Mouse (Mus musculus) testis, adult 2 months (tissue): ENCODE data around the gene Ccpg1os. TPM values are rescaled to one million over a fixed set of nuclear protein-coding genes. Genes with fewer than 3 reads are reported as not detected.

Source experiments
- H3K27ac ChIP-seq: fragments of 200-500 bp; 2 replicates; pipeline ENCODE4 v1.5.1; 2012; ENCODE audit warnings: low read depth, low read length; ENCODE audit not compliant: control insufficient read depth, insufficient read depth
- H3K27me3 ChIP-seq: fragments of 200-500 bp; 2 replicates; pipeline ENCODE4 v1.6.1; 2012; ENCODE audit warnings: mild to moderate bottlenecking, low read length, moderate library complexity; ENCODE audit not compliant: control insufficient read depth, insufficient read depth
- H3K36me3 ChIP-seq: fragments of 200-500 bp; 2 replicates; pipeline ENCODE4 v1.6.1; 2012; ENCODE audit warnings: mild to moderate bottlenecking, low read length; ENCODE audit not compliant: control insufficient read depth, insufficient read depth
- H3K4me1 ChIP-seq: fragments of 200-500 bp; 2 replicates; pipeline ENCODE4 v1.6.1; 2012; ENCODE audit warnings: low read length; ENCODE audit not compliant: control insufficient read depth, insufficient read depth
- H3K4me3 ChIP-seq: fragments of 200-500 bp; 2 replicates; pipeline ENCODE4 v1.5.1; 2012; ENCODE audit warnings: low read depth, mild to moderate bottlenecking, low read length, moderate library complexity, mixed read lengths; ENCODE audit not compliant: control insufficient read depth
- CTCF ChIP-seq: fragments of 200-500 bp; IDR thresholded peaks from 2 replicates; pipeline ENCODE4 v1.5.1; 2012; ENCODE audit warnings: low read depth, mild to moderate bottlenecking, inconsistent platforms, low read length, moderate library complexity; ENCODE audit not compliant: control insufficient read depth, insufficient read depth, insufficient replicate concordance
- POLR2A ChIP-seq: fragments of 200-500 bp; IDR thresholded peaks from 2 replicates; pipeline ENCODE4 v1.6.1; 2012; ENCODE audit warnings: low read depth, mild to moderate bottlenecking, inconsistent platforms, low read length, moderate library complexity; ENCODE audit not compliant: control insufficient read depth
- polyA plus RNA-seq: library from polyadenylated mRNA; depleted of rRNA; stranded (reverse); fragments of >200 nt; gene quantifications from 2 replicates; pipeline ENCODE4 v1.2.3, GENCODE M21; 2012; rRNA removed

Gene Ccpg1os
- polyA plus RNA-seq: 250 and 293 TPM in 2 replicates

GRCm38 (mm10) chr9:72985250-72986220, at the start of gene Ccpg1os, which contains the start of gene Ccpg1:
Gene Ccpg1os, minus strand, starts transcription at chr9:72985382.
Gene Ccpg1, plus strand, starts transcription at chr9:72985429.
- TF ChIP-seq CTCF (0 out of 2 replicates have a peak, but pooled peaks have one; percentile 9), POLR2A (peak; percentile 71; the same call in 1 of the 2 replicates)
- Histone ChIP-seq H3K36me3 (no peaks in the 10 kb centered on the region), H3K4me3 (peak within 1 kb of the TSS; percentile 93), H3K27ac (peak within 1 kb of the TSS; percentile 78), H3K4me1 (no peaks in the 10 kb centered on the region), H3K27me3 (no peaks in the 10 kb centered on the region)

GRCm38 (mm10) chr9:73033406-73033805, 48.2 kb upstream of the Ccpg1os start:
- peaks cover 1% of the 10 kb centered on the region; the same call in 1 of the 2 replicates for H3K36me3 ChIP-seq

DNA sequence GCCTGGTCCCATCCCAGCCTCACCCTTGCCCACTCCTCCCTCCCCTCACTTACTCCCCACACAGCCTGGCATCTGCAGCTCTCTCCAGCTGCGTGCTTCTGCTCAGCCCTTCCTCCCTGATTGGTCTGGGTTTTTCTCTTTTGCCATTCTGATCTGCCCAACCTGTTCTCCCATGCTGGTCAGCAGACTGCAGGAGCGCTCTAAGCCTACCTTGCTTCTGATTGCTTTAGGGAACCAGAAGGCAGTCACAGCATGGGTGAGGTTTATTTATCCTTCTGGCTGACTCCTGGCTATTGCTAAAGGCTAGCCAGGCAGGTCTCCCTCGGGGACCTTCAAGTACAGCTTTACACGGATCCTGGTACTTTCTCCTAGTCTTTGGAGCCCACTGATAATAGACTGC, 46.2 kb upstream of the Ccpg1os start:
- no peak overlapping the region for H3K27ac ChIP-seq
- H3K27me3 ChIP-seq: no peaks in the 10 kb centered on the region
- peaks cover 1% of the 10 kb centered on the region; the same call in 1 of the 2 replicates for H3K36me3 ChIP-seq
- H3K4me3 ChIP-seq: no peak overlapping the region
- H3K4me1 ChIP-seq: no peaks in the 10 kb centered on the region
- TF ChIP-seq POLR2A (no peak), CTCF (no peak)

More at GRCm38 (mm10) chr9:73033406-73033805, 48.2 kb upstream of the Ccpg1os start:
- no peak for TF ChIP-seq CTCF
- TF ChIP-seq POLR2A: no peak
- no peaks in the 10 kb centered on the region for H3K27me3 ChIP-seq
- H3K4me1 ChIP-seq: no peaks in the 10 kb centered on the region
- H3K4me3 ChIP-seq: no peak overlapping the region
- H3K27ac ChIP-seq: no peak overlapping the region

- TF ChIP-seq CTCF (no peak), POLR2A (no peak)
- Histone ChIP-seq H3K4me1 (peaks cover 3% of the 10 kb centered on the region), H3K27ac (no peak overlapping the region), H3K27me3 (no peaks in the 10 kb centered on the region), H3K4me3 (no peak overlapping the region), H3K36me3 (peaks cover 1% of the 10 kb centered on the region; the same call in 1 of the 2 replicates)
Observed at GRCm38 (mm10) chr9:73030443-73030842, 45.3 kb upstream of the Ccpg1os start.

- Histone ChIP-seq H3K27me3 (no peaks in the 10 kb centered on the region), H3K36me3 (no peaks in the 10 kb centered on the region), H3K27ac (peak overlapping the region; percentile 32), H3K4me3 (no peak overlapping the region), H3K4me1 (peaks cover 3% of the 10 kb centered on the region)
- TF ChIP-seq CTCF: no peak
Observed at GRCm38 (mm10) chr9:73025818-73026636, 40.8 kb upstream of the Ccpg1os start.

DNA sequence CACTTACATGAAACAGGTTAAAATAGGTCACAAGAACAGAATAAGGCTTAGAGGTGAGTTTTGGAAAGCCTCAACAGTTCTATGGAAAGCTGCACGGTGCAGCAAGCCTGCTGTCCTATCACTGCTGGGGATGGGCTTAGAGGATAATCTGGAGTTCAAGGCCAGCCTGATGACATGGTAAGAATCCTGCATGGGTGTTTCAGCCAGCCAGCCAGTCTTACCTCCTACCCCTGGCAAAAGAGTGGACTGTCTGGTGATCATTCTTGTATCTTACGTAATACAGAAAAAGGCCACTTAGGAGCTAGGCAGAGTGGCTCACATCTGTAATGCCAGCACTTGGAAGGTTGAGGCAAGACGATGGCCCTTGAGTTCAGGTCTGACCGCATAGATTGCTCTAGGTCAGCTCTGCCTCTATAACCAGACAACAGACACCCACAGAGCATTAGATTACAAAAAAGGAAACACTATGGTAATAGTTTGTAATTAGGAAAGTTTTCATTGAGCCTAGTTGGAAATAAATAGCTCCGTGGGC, 35.5 kb upstream of the Ccpg1os start:
- no peaks in the 10 kb centered on the region; the same call in 1 of the 2 replicates for H3K4me1 ChIP-seq
- no peak overlapping the region for H3K27ac ChIP-seq
- H3K36me3 ChIP-seq: peaks cover 2% of the 10 kb centered on the region; the same call in 1 of the 2 replicates

GRCm38 (mm10) chr9:73019841-73020240, 34.7 kb upstream of the Ccpg1os start:
- Histone ChIP-seq H3K4me3 (no peak overlapping the region), H3K36me3 (peaks cover 2% of the 10 kb centered on the region), H3K4me1 (no peaks in the 10 kb centered on the region), H3K27ac (no peak overlapping the region), H3K27me3 (no peaks in the 10 kb centered on the region)
- no peak for TF ChIP-seq POLR2A
- TF ChIP-seq CTCF: no peak

More for the DNA sequence above, 35.5 kb upstream of the Ccpg1os start:
- H3K27me3 ChIP-seq: no peaks in the 10 kb centered on the region
- TF ChIP-seq POLR2A (no peak), CTCF (no peak)
- H3K4me3 ChIP-seq: no peak overlapping the region
